Mouse (Mus musculus): ENCODE data around the gene Rps16. TPM values are rescaled to one million over a fixed set of nuclear protein-coding genes. Genes with fewer than 3 reads are reported as not detected.

Rps16 gene
- polyA plus RNA-seq, 1 experiment from 2014 or later = 1,287 TPM

- 85% methylated on average over 3 of the region's 3 CpGs for WGBS
- H3K9ac ChIP-seq (ENCODE audit: low read depth, low read length) = no peak overlapping the region
These were observed 51.5 kb downstream of the Rps16 start for GRCm38 (mm10) chr7:28401942-28402341.

More at GRCm38 (mm10) chr7:28401942-28402341, 51.5 kb downstream of the Rps16 start:
- H3K27ac ChIP-seq (ENCODE audit: low read depth, low read length) = no peak overlapping the region
- peaks cover 93% of the 10 kb centered on the region for H3K36me3 ChIP-seq (ENCODE audit: control insufficient read depth, insufficient read depth, low read length)
- H3K27me3 ChIP-seq (ENCODE audit: control insufficient read depth, insufficient read depth, low read length) = no peaks in the 10 kb centered on the region
- H3K4me3 ChIP-seq (ENCODE audit: low read length) = no peak overlapping the region
- H3K9me3 ChIP-seq (ENCODE audit: control insufficient read depth, low read length) = no peaks in the 10 kb centered on the region
- H3K4me2 ChIP-seq (replicated peaks; ENCODE audit: low read depth, low read length) = no peak overlapping the region
- ATAC-seq (ENCODE audit: low FRiP score, low TSS enrichment) = no peak
- no peaks in the 10 kb centered on the region for H3K4me1 ChIP-seq (ENCODE audit: control insufficient read depth, insufficient read depth, low read length)

Other genes with a start within 250 kb of the Rps16 start
- not detected in 2 replicates for gene 9530053A07Rik, start 221.2 kb upstream of the Rps16 start, polyA plus RNA-seq (2014; fragmentation: Nextera tagmentation; extraction: Ambion mirVana)
- 57.0 and 85.8 TPM in 2 replicates for gene Fbl, start 180.9 kb upstream of the Rps16 start, polyA plus RNA-seq (2014; fragmentation: Nextera tagmentation; extraction: Ambion mirVana)
- gene Dyrk1b, start 171.2 kb upstream of the Rps16 start, polyA plus RNA-seq (2014; fragmentation: Nextera tagmentation; extraction: Ambion mirVana) = 19.4 and 19.8 TPM in 2 replicates
- gene Eid2, start 82.8 kb upstream of the Rps16 start, polyA plus RNA-seq (2014; fragmentation: Nextera tagmentation; extraction: Ambion mirVana) = 2.4 and 7.4 TPM in 2 replicates
- 10.0 and 12.1 TPM in 2 replicates for gene Eid2b, start 72.9 kb upstream of the Rps16 start, polyA plus RNA-seq (2014; fragmentation: Nextera tagmentation; extraction: Ambion mirVana)
- 0.26 TPM in 1 of 2 replicates, not detected in the other for gene Selenov, start 59.5 kb upstream of the Rps16 start, polyA plus RNA-seq (2014; fragmentation: Nextera tagmentation; extraction: Ambion mirVana)
- 0.51 and 0.93 TPM in 2 replicates for gene Dll3, start 48.4 kb upstream of the Rps16 start, polyA plus RNA-seq (2014; fragmentation: Nextera tagmentation; extraction: Ambion mirVana)
- gene Timm50, start 38.6 kb upstream of the Rps16 start, polyA plus RNA-seq (2014; fragmentation: Nextera tagmentation; extraction: Ambion mirVana) = 165 and 191 TPM in 2 replicates
- gene Supt5, start 11.9 kb upstream of the Rps16 start, polyA plus RNA-seq (2014; fragmentation: Nextera tagmentation; extraction: Ambion mirVana) = 46.6 and 84.5 TPM in 2 replicates
- 52.4 and 70.8 TPM in 2 replicates for gene Plekhg2, start 21.9 kb downstream of the Rps16 start, polyA plus RNA-seq (2014; fragmentation: Nextera tagmentation; extraction: Ambion mirVana)
- gene Zfp36, start 29.6 kb downstream of the Rps16 start, polyA plus RNA-seq (2014; fragmentation: Nextera tagmentation; extraction: Ambion mirVana) = 8.3 and 10.7 TPM in 2 replicates
- 54.5 and 68.8 TPM in 2 replicates for gene Med29, start 42.1 kb downstream of the Rps16 start, polyA plus RNA-seq (2014; fragmentation: Nextera tagmentation; extraction: Ambion mirVana)
- gene Paf1, start 42.3 kb downstream of the Rps16 start, polyA plus RNA-seq (2014; fragmentation: Nextera tagmentation; extraction: Ambion mirVana) = 68.4 and 82.1 TPM in 2 replicates
- gene Gmfg, start 86.8 kb downstream of the Rps16 start, polyA plus RNA-seq (2014; fragmentation: Nextera tagmentation; extraction: Ambion mirVana) = 11.8 and 17.9 TPM in 2 replicates
- 3.2 and 4.9 TPM in 2 replicates for gene Lrfn1, start 101.3 kb downstream of the Rps16 start, polyA plus RNA-seq (2014; fragmentation: Nextera tagmentation; extraction: Ambion mirVana)
- gene Ifnl2, start 159.8 kb downstream of the Rps16 start, polyA plus RNA-seq (2014; fragmentation: Nextera tagmentation; extraction: Ambion mirVana) = not detected in 2 replicates
- not detected in 2 replicates for gene Ifnl3, start 172.2 kb downstream of the Rps16 start, polyA plus RNA-seq (2014; fragmentation: Nextera tagmentation; extraction: Ambion mirVana)
- gene Sycn, start 190.2 kb downstream of the Rps16 start, polyA plus RNA-seq (2014; fragmentation: Nextera tagmentation; extraction: Ambion mirVana) = not detected in 2 replicates
- not detected in 2 replicates for gene Nccrp1, start 196.6 kb downstream of the Rps16 start, polyA plus RNA-seq (2014; fragmentation: Nextera tagmentation; extraction: Ambion mirVana)
- 33.3 and 34.9 TPM in 2 replicates for gene Samd4b, start 247.5 kb downstream of the Rps16 start, polyA plus RNA-seq (2014; fragmentation: Nextera tagmentation; extraction: Ambion mirVana)
- gene Pak4, start 247.5 kb downstream of the Rps16 start, polyA plus RNA-seq (2014; fragmentation: Nextera tagmentation; extraction: Ambion mirVana) = 48.3 and 60.7 TPM in 2 replicates